Mouse (Mus musculus) kidney, adult 9 months (tissue): ENCODE data around the gene Xpnpep1.

Experiments
- DNase-seq: peaks from one replicate; pipeline ENCODE4 v3.0.0; 2022

Gene Xpnpep1

GRCm38 (mm10) chr19:53029686-53030085, 10.3 kb downstream of the Xpnpep1 start:
- DNase-seq = peak; percentile 80

- peak; percentile 85 for DNase-seq
Observed at GRCm38 (mm10) chr19:53029045-53029444, 11.0 kb downstream of the Xpnpep1 start.

DNA sequence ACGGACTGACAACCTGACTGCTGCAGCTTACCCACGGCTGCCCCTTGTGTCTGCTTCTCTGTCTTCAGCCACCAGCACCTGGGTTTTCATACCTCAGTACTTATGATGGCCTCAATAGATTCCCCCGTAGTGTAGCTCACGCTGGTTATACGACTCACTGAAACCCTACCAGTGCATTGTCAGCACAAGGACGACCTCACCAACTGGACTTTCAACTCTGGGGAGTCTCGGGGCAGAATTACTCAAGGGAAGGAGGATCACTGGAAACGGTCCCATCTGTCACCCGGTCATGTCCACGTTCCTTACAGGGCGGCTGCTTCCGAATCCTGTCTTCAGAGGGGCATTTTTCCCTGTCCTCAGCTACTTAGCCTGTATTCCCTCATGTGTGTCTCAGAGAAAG, 11.8 kb downstream of the Xpnpep1 start:
- DNase-seq = peak; percentile 94

DNA sequence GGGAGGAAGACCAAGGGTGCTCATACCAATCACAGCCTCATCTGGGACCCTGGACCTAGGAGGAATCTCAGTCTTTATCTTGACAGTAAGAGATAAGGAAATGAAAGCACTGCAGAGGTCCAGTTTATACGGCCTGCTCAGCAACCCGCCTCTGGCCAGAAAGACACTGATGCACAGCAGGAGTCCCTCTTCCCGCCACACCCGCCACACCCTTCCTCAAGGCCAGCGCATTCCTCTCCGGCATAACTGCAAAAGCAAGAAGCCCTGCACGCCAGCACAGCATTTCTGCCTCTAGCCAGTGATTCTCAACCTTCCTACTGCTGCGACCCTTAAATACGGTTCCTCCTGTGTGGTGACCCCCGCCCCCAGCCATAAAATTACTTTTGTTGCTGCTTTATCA, 16.8 kb downstream of the Xpnpep1 start:
- no peak for DNase-seq

GRCm38 (mm10) chr19:53022037-53022614, 17.9 kb downstream of the Xpnpep1 start:
- DNase-seq = no peak

GRCm38 (mm10) chr19:53021537-53021936, 18.5 kb downstream of the Xpnpep1 start:
- no peak for DNase-seq

- peak; percentile 52 for DNase-seq
Observed at GRCm38 (mm10) chr19:53019716-53020463, 20.1 kb downstream of the Xpnpep1 start.

- peak; percentile 77 for DNase-seq
Observed at GRCm38 (mm10) chr19:53017954-53018353, 22.1 kb downstream of the Xpnpep1 start.

GRCm38 (mm10) chr19:53017248-53017647, 22.8 kb downstream of the Xpnpep1 start:
- no peak for DNase-seq

GRCm38 (mm10) chr19:53014910-53015710, 24.9 kb downstream of the Xpnpep1 start:
- DNase-seq = no peak

DNA sequence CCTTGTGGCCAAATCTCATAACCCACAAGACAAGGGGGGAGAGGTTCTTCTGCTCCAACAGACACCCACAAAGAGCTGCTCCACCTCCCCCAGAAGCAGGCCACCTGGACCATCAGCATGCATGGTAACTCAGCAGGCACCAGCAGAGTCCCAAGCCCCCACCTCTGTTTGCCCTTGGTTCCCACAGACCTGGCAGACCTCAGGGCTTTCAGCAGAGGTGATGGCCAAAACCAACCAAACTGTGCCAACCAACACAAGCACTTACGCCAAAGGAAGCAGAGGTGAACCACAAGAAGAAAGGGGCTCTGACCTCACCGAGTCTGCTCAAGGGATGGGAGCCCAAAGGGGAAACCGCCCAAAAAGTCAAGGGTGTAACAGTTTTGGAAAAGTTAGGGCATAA, 26.3 kb downstream of the Xpnpep1 start:
- no peak for DNase-seq

DNA sequence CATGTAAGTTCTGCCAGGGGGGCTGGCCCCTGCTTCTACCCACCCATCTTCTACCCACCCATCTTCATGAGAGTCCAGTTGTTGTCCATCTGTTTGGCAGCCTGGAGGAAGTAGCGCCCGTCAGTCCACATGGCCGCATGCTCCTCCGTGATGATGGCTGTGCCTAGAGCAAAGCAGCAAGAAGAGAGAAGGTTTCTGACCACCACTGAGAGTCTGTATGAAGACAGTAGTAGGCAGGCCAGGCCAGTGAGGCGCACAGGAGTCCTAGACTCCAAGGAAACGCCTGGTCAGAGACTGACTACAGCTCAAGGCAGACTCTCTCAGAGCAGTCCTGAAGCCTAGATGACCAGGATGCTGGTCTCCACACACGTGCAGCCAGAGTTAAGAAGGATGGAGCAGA, 26.7 kb downstream of the Xpnpep1 start:
- DNase-seq = no peak

DNA sequence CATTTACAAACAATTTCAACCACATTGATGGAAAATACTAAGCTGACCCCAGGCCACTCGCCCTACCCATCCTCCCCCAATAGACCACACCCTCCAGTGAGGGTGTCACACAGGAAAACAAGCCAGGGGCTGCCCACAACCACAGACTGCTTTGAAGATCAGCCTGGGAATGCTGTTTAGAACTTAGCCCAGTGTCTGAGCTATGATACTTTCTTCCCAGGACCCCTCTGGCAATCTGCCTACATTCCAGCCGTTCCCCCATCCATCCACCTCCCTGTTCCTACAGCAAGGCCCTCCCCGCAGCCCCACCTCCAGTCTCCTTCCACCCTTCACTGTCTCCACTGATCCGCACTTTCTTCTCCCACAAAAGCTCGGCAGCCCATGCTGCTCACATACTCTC, 29.1 kb downstream of the Xpnpep1 start:
- no peak for DNase-seq

GRCm38 (mm10) chr19:53008921-53009320, 31.1 kb downstream of the Xpnpep1 start:
- no peak for DNase-seq

DNA sequence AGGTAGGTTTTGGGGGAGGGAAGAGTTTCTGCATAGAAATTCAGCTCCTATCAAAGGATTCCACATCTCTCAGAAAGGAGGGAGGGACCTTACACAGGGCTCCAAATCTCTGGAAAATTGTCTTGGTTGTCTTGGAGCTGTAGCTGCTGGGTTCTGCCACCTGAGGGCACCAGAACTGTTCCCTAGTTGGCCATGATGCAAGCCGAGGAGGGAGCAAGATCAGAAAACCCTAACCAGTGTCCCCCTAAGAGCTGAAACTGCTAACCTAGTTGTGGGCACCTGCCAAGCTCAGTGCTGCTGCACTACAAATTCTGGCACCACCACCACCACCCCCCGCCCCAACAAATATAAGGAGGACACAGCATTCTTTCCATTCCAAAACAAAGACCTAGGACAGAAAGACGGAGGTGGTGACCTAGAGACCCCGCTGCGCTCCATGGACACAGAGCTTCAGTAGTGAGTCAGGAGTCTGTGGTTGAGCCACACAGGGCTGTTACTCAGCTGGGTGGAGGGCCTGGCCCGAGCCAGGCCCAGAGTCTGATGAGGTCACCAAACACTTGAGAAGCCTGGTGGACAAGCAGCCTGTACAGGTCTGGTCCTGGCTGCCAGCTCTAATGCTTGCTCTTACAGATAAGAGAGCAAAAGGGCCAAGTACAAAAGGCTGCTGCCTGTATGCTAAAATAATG, 31.9 kb downstream of the Xpnpep1 start:
- DNase-seq = peak; percentile 70

- no peak for DNase-seq
Observed at GRCm38 (mm10) chr19:53005978-53006377, 34.0 kb downstream of the Xpnpep1 start.

DNA sequence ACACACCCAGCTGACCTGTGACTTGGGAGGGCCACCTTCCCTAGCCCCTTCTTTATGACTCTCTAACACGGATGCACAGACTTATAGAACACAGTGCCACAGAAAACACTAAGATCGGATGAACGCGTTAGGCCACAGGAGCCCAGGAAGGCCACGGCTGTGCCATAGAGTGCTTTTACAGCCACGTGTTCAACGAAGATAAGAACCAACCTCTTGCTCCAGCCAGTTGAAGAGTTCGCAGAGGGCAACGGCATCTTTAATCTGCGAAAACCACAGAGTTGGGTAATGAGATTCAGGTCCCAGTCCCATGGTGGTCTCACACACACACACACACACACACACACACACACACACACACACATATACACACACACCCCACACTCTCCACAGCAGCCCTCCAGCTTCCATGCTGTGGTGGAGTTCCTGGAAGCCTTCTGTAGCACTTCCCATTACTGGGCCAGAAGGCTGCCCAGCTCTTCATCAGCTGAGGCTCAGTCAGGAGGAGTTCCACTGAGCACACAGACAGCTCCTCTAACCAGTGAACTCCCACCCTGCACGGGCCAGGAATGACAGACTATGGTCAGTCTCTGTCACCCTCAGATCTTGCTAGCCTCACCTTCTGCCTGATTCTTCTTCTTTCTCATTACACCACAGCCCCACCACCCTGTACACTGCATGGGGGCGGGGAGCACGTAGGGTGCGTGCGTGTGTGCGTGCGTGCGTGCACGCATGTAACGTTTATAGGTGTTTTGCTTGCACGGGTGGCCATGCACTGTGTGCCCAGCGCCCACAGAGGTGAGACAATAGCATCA, 36.3 kb downstream of the Xpnpep1 start:
- no peak for DNase-seq

- DNase-seq = no peak
Observed at GRCm38 (mm10) chr19:53002166-53003095, 37.6 kb downstream of the Xpnpep1 start.

- DNase-seq = peak; percentile 61
Observed at GRCm38 (mm10) chr19:52992880-52993440, 47.1 kb downstream of the Xpnpep1 start.

- no peak for DNase-seq
Observed at GRCm38 (mm10) chr19:52991924-52992323, 48.1 kb downstream of the Xpnpep1 start.
